Mouse (Mus musculus): ENCODE results near the gene Olfr837. TPM values are rescaled to one million over a fixed set of nuclear protein-coding genes. Genes with fewer than 3 reads are reported as not detected.
"Not testable (repeated sequence)": the region's sequence is repeated elsewhere in the genome, so short reads cannot be mapped to it uniquely, and the experiment has no call there.

Olfr837 gene
- 0.12 TPM in 1 of 2 replicates, not detected in the other for total RNA-seq (2017)

DNA sequence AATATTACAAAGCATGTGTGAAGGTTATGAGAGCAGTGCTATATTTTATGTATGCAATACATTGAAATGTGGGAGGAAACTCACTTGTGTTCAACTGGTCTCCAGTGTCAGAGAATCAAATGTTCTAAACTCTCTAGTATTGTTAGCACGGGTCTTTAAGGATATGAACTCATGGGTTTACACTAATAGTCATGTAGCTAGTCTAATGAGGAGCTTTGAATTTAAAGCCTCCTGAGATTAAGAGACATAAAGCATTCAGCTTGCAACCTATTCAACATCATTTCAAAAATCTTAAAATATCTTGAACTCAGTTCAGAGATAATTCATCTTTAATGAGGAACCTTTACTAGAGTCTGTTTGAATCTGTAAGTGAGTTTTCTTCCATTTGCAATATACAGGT, at the start of gene Olfr837:
Gene Olfr837 (plus strand): TSS at position 301 of the 400 bp plus-strand sequence.
- ATAC-seq (ENCODE audit: extremely low read depth, insufficient number of reproducible peaks, low FRiP score, poor library complexity, severe bottlenecking) = no peak

DNA sequence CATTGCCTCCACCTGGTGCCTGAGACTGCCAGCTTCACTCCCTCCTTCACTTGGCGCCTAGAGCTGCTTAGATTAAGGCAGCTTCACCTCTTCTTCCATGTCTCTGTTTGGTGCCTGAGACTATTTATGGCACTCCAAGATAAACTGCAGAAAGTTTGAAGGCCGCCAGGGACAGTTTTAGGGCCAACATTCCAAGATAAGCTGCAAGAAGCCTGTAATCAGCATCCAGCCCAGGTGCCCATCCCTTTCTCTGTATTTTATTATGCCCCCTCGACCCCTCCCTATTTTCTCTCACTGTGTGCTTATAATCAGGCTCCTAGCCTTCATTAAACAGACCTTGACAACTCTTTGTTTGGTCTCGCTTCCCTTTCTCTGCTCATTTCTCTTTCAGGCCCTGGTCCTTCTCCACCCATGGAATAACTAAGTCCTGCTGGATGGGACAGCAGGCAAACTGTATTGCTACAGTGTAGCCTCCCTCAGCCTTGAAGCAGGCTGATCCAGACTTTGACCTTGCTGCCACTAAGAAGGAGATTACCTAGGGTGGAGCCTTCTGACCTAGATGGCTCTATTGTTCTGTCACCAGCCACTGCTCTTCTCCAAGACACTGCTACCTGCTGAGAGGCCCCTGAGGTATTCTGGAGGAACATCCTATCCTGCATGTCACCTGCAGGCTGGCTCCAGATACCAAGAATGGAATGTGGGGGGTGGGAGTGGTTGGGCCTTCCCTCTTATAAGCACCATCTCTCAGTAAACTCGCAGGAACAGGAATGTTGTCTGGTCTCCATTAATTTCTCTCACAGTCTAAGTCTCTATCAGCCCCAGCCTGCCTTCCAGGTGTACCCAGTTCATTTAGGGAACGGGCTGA, 43.0 kb upstream of the Olfr837 start:
- not testable (repeated sequence) for ATAC-seq (ENCODE audit: extremely low read depth, insufficient number of reproducible peaks, low FRiP score, poor library complexity, severe bottlenecking)

DNA sequence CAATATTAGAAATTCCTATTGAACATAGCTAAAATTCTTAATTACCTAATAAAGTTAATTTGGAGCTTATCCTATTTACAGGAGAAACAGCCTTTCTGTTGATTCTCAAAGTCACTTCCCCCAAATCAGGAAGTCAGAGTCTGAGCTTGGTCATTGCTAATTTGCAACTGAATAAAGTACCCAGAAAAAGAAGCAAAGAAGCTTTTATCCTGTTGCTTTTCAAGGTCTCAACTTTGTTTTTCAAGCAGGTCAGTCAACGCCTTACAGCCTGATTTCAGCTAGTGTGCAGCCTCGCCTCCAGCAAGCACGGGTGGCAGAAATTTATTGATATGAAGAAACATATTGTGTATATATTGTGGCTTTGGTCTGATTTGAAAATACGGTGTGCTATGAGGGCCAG, 38.8 kb upstream of the Olfr837 start:
- ATAC-seq (ENCODE audit: extremely low read depth, insufficient number of reproducible peaks, low FRiP score, poor library complexity, severe bottlenecking) = no peak

DNA sequence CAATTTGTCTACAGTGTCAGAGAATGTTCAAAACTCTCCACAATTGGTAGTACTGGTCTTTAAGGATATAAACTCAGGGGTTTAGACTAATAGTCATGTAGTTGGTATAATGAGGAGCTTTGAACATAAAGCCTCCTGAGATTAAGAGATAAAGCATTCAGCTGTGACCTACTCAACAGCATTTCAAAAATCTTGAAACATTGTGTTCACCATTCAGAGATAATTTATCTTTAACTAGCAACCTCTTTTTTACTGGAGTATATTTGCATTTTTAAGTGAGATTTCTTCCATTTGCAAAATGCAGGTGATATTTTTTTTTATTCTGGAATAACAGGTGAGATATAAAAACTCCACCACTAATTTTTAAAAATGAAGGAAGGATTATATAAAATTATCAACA, 16.0 kb upstream of the Olfr837 start, which contains the start of gene Olfr836:
Gene Olfr836 (plus strand): TSS at position 301 of the 400 bp plus-strand sequence.
- no peak for ATAC-seq (ENCODE audit: extremely low read depth, insufficient number of reproducible peaks, low FRiP score, poor library complexity, severe bottlenecking)

DNA sequence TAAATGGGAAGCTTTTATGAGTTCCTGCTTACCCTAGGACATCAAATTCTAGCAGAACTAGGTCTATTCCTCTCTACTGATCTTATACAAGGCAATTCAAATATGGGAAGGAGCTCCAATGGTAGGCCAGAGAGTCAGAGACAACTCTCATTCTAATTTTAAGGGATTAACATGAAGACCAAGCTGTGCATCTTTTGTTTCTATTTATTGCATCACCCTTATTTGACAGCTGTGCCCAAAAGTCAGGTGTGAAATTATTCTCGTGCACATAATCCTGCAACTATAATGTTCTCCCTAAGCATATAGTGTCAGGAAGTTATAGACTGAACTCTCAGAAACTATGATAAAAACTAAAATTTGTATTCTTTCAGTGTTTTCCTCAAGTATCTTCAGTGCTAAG, 41.1 kb downstream of the Olfr837 start, which contains the start of gene Olfr839-ps1:
Gene Olfr839-ps1 (minus strand): TSS at position 101 of the 400 bp plus-strand sequence.
- ATAC-seq (ENCODE audit: extremely low read depth, insufficient number of reproducible peaks, low FRiP score, poor library complexity, severe bottlenecking) = no peak

Other genes with a start within 250 kb of the Olfr837 start
- not detected in 2 replicates for gene Olfr832, start 199.2 kb upstream of the Olfr837 start, total RNA-seq (2017)
- gene Olfr834, start 148.3 kb upstream of the Olfr837 start, total RNA-seq (2017) = not detected in 2 replicates
- gene Olfr835, start 103.6 kb upstream of the Olfr837 start, total RNA-seq (2017) = 0.23 TPM in 1 of 2 replicates, not detected in the other
- not detected in 2 replicates for gene Olfr836, start 15.9 kb upstream of the Olfr837 start, total RNA-seq (2017)
- gene Olfr839-ps1, start 41.0 kb downstream of the Olfr837 start, total RNA-seq (2017) = under 0.01 and 0.12 TPM in 2 replicates
- gene Olfr843, start 115.7 kb downstream of the Olfr837 start, total RNA-seq (2017) = not detected in 2 replicates
- not detected in 2 replicates for gene Olfr844, start 180.0 kb downstream of the Olfr837 start, total RNA-seq (2017)
- gene Olfr845, start 200.1 kb downstream of the Olfr837 start, total RNA-seq (2017) = not detected in 2 replicates
- gene Olfr846, start 227.7 kb downstream of the Olfr837 start, total RNA-seq (2017) = not detected in 2 replicates
- gene Olfr847, start 242.4 kb downstream of the Olfr837 start, total RNA-seq (2017) = 1.9 TPM in 1 of 2 replicates, not detected in the other